Mouse (Mus musculus): ENCODE data around the gene Tmem141.

Gene Tmem141

DNA sequence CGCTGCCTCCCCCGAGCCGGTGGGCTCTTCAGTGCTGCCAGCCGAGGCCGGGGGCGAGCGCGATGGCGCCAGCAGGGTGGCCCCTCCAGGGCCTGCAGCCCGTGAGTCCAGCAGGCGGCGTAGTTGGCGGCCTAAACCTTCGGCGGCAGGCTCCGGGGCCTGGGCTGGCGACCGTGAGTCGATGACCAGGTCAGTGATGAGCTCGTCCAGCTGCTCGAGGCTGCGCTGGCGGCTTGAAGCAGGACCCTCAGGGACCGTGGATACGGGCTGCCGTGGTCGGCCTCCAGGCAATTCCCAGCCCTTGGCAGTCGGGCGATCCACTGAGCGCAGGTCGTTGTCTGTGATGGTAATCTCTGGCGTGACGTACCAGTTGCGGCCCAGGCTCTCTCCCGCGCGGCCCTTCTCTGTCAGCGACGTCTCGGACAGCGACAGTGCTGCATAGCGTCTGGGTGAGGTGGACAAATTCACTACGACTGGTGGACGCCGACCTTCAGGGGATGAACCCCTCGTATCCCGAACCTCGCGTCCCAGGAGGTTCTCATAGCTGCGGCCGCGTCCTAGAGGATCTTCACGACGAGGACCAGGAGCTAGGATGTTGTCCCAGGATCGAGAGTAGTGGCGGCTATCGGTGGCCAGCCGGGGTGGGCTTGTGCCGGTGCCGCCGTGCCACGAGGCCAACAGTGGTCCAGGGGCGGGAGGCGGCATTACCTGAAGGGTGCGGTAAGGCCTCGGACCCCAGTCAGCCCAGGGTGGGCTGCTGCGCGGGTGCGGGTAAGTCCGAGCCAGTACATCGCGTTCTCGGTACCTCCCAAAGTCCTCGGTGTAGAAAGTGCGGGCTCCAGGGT, 43.6 kb downstream of the Tmem141 start:
- DNase-seq, result no peak

- no peak for DNase-seq
Observed at GRCm38 (mm10) chr2:25576965-25577891, 44.6 kb downstream of the Tmem141 start.

DNA sequence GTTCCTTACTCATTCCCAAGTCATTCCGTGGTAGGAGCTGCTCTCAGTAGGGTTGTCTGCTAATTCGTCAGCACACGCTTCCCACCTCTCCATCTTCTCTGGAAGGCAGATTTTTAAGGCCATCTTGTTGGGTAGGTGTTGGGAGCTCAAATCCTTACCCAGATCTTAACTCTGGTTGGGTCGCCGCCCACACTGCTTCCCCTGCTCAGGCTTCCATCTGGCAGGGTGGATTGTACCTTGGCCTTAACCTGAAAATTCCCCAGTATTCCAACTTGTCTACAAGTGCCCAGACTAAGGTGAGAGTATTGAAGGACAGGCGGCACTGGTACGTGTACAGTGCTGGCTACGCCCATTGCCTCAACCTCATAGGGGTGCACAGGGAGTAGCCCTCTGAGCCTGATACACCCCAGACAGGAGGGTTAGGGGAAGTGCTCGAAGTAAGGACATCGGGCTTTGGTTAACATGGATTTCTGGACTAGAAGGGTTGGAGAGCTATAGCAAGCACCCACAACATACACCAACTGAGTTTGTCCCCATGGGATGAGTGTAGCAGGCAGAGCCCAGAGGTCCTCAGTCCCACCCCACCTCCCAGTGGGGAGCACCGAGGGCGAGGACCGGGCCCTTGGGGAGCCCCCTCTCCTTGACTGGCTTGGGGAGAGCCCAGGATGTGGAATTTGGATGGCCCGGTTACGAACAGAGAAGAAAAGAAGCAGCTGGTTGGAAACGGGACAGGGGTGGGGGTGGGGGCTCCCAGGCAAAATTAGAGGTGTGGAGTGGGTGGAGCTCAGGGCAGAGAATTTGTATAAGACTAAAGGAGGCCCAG, 45.6 kb downstream of the Tmem141 start:
- no peak for DNase-seq

- no peak for DNase-seq
Observed at GRCm38 (mm10) chr2:25575432-25576027, 46.3 kb downstream of the Tmem141 start.

DNA sequence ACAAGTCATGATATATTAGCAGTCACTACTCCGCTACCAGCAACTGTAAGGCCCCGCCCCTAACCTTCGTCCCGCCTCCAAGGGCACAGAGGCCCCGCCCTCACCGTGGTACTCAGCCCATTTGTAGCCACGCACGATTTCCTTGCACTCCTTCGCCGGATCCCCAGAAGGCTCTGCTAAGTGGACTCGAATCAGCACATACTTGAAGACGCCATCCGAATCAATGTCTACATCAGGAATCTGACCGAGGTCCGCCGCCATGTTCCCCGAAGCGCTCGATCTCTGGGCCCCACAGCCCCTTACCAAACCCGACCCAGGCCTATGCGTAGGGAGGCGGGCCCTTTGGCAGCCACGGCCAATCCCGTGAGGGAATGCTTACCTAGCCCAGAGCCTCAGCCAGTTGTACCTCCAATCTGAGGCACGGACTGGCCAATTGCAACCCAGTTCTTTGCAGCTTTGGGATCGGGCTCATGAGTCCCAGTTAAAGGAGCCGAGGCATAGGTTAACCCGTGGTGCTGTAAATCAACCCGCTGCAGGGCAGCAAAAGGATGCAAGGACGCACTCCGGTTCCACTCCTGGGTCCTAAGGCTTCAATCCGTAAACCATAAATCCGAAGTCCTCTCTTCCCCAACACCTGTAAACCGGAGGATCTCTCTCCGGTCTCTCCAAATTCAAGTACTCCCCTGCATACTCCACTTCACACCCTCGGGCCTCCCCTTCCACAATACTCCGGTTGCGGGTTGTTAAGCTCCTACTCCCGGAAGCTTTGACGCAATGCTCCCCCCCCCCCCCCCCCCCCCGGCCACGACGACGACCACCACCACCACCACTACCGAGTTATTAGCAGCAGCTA, 47.0 kb downstream of the Tmem141 start, which contains the start of the genes Mamdc4 and Phpt1:
Gene Mamdc4, minus strand, starts transcription at position 267 of the 853 bp plus-strand sequence.
Gene Phpt1, minus strand, starts transcription at position 646 of the 853 bp plus-strand sequence.
- peak; percentile 96 for DNase-seq

GRCm38 (mm10) chr2:25574136-25574535, 47.7 kb downstream of the Tmem141 start:
- no peak for DNase-seq

GRCm38 (mm10) chr2:25573068-25573467, 48.7 kb downstream of the Tmem141 start:
- no peak for DNase-seq

- no peak for DNase-seq
Observed at GRCm38 (mm10) chr2:25571221-25571620, 50.6 kb downstream of the Tmem141 start.
